Mouse (Mus musculus) C2C12 (cell line): ENCODE data around the gene Cdk14.

Experiments
- CTCF ChIP-seq: IDR thresholded peaks from one replicate; pipeline ENCODE4 v1.5.1; 2011; ENCODE audit not compliant: control insufficient read depth, insufficient read depth, insufficient read length
- MAX ChIP-seq: IDR thresholded peaks from one replicate; pipeline ENCODE4 v1.6.1; 2011; ENCODE audit warnings: mild to moderate bottlenecking, control low read depth
- MYOD1 ChIP-seq: IDR thresholded peaks from one replicate; pipeline ENCODE4 v1.6.1; 2011; ENCODE audit warnings: low read depth; ENCODE audit not compliant: control insufficient read depth, insufficient read length
- USF1 ChIP-seq: IDR thresholded peaks from one replicate; pipeline ENCODE4 v1.6.1; 2011; ENCODE audit warnings: low read depth, mild to moderate bottlenecking, control low read depth, moderate library complexity

GRCm38 (mm10) chr5:5319824-5320505 lies 100.1 kb downstream of the Cdk14 start:
- no peak for TF ChIP-seq CTCF
- no peak for TF ChIP-seq USF1
- no peak for TF ChIP-seq MAX
- no peak for TF ChIP-seq MYOD1
